Mouse (Mus musculus) stomach, embryonic 15.5 days (tissue): ENCODE results near the gene Sigmar1. TPM values are rescaled to one million over a fixed set of nuclear protein-coding genes. Genes with fewer than 3 reads are reported as not detected.
"Not testable (repeated sequence)": the region's sequence is repeated elsewhere in the genome, so short reads cannot be mapped to it uniquely, and the experiment has no call there.

Source experiments
- ATAC-seq: fragments of 200-750 bp; cut with Nextera tagmentation; 2 replicates; pipeline ENCODE4 v1.8.0; 2017; ENCODE audit warnings: low read depth, moderate number of reproducible peaks, moderate TSS enrichment; ENCODE audit not compliant: insufficient read depth, low FRiP score
- H3K27ac ChIP-seq: fragments of 300-500 bp; sonication (generic); 2 replicates; pipeline ENCODE4 v1.5.1; 2015; ENCODE audit warnings: mild to moderate bottlenecking, inconsistent platforms
- H3K27me3 ChIP-seq: fragments of 300-500 bp; sonication (generic); replicated peaks from 2 replicates; pipeline ENCODE4 v1.6.1; 2015; ENCODE audit warnings: inconsistent platforms
- H3K36me3 ChIP-seq: fragments of 300-500 bp; sonication (generic); 2 replicates; pipeline ENCODE4 v1.6.1; 2015; ENCODE audit warnings: inconsistent platforms
- H3K4me1 ChIP-seq: fragments of 300-500 bp; sonication (generic); 2 replicates; pipeline ENCODE4 v1.6.1; 2015; ENCODE audit warnings: inconsistent platforms
- H3K4me2 ChIP-seq: fragments of 300-500 bp; sonication (generic); 2 replicates; pipeline ENCODE4 v1.6.1; 2015; ENCODE audit warnings: mild to moderate bottlenecking, inconsistent platforms
- H3K4me3 ChIP-seq: fragments of 300-500 bp; sonication (generic); replicated peaks from 2 replicates; pipeline ENCODE4 v1.5.1; 2015; ENCODE audit warnings: inconsistent platforms
- H3K9ac ChIP-seq: fragments of 300-500 bp; sonication (generic); 2 replicates; pipeline ENCODE4 v1.6.1; 2015; ENCODE audit warnings: inconsistent platforms
- H3K9me3 ChIP-seq: fragments of 300-500 bp; sonication (generic); 2 replicates; pipeline ENCODE4 v1.6.1; 2016; ENCODE audit warnings: inconsistent platforms
- WGBS: fragments of 180-500 bp; shearing (Covaris S2); methylation state at CpG from one replicate; pipeline ENCODE4 v1.1.7; 2015; 5-methylcytosine and 5-hydroxymethylcytosine counted together
- polyA plus RNA-seq: library from polyadenylated mRNA; unstranded; fragments of >200 nt; fragmentation: Nextera tagmentation; extraction: Ambion mirVana; gene quantifications from 2 replicates; pipeline ENCODE4 v1.2.1, GENCODE M21; 2015

The Sigmar1 gene
- polyA plus RNA-seq, 1 experiment from 2014 or later, result 82.2 TPM

DNA sequence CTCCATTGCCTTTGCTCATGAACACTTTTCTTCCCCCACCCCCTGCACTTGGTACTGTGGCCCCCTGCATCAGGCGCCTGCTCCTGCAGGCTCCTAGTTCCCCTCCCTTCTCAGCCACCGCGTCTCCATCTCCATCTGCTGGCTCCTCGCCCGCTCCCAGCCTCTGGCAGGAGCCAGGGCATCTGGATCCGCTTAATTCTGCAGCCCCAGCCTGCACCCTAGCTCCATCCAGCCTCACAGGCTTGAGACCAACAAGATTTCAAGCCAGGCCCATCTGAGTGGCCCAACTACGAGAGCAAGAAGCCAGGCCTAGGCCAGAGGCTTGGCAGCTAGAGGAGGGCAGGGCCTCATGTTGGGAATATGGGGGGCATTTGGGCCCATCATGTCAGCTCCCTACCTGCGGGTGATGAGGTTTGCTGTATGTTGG lies 6.7 kb upstream of the Sigmar1 start:
- H3K36me3 ChIP-seq, H3K27me3 ChIP-seq, H3K9me3 ChIP-seq, ATAC-seq, H3K9ac ChIP-seq: not testable (repeated sequence)
- Histone ChIP-seq H3K27ac (peak overlapping the region; percentile 93), H3K4me1 (peaks cover 32% of the 10 kb centered on the region), H3K4me3 (peak overlapping the region; percentile 54; the same call in 1 of the 2 replicates), H3K4me2 (peak overlapping the region; percentile 61)
- WGBS, result 38% methylated on average over 8 of the region's 8 CpGs

DNA sequence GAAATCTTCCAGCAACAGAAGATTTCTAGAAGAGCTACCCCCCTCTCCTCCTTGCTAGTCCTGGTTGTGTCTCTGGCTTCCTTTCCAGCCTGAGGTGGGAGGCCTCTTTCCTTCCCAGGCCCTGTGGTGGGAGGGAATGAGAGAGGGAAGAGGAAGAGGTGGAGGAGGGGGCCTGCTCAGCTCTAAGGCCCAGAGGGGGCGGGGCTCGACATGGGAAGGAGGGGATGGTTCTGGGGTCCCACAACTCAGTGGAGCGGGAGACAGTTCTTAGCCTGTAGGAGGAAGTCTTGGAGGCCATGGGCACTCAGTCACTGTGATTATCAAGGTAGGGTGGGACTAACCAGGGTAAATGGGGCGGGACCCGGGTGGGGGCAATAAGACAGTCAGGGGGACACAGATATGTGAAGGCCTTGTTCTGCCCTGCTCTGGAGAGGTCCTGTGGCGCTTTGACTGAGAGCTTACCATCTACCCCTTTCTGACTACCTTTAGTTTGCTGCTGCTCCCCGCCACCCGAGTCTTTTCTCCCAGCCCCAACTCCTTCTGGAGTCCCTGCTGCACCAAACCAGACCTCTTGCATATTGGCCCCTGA lies 6.2 kb upstream of the Sigmar1 start:
- Histone ChIP-seq H3K4me1 (peaks cover 32% of the 10 kb centered on the region), H3K36me3 (no peaks in the 10 kb centered on the region), H3K27me3 (no peaks in the 10 kb centered on the region), H3K9ac (peak overlapping the region; percentile 9; the same call in 1 of the 2 replicates), H3K4me2 (peak overlapping the region; percentile 61), H3K27ac (peak overlapping the region; percentile 93), H3K4me3 (peak overlapping the region; percentile 54), H3K9me3 (no peaks in the 10 kb centered on the region)
- ATAC-seq, result peak; percentile 23; the same call in 1 of the 2 replicates
- WGBS, result 35% methylated on average over 8 of the region's 8 CpGs

DNA sequence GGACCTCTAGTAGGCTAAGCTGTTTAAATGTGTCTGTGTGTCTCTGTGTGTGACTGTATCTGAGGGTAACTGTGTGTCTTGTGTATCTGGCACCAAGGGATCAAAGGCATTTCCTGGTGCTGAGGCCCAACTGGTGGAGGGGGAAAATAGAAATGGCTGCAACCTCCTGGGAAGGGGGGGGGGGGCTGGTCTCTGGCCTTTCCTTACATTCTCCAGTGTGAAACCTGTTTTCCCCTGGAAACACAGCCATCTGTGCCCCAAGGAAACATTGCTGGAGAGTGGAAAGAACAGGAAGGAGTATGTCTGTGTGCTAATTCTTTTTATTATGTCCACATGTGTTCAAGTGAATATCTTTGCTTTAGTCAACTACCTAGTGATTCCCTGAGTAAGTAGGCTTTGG lies 5.7 kb upstream of the Sigmar1 start:
- H3K9me3 ChIP-seq, result no peaks in the 10 kb centered on the region
- peak overlapping the region; percentile 54 for H3K4me3 ChIP-seq
- H3K27me3 ChIP-seq, result no peaks in the 10 kb centered on the region
- H3K27ac ChIP-seq, result peak overlapping the region; percentile 93
- ATAC-seq, result no peak
- peak overlapping the region; percentile 61 for H3K4me2 ChIP-seq
- peak overlapping the region; percentile 9; the same call in 1 of the 2 replicates for H3K9ac ChIP-seq
- H3K36me3 ChIP-seq, result no peaks in the 10 kb centered on the region
- H3K4me1 ChIP-seq, result peaks cover 33% of the 10 kb centered on the region

DNA sequence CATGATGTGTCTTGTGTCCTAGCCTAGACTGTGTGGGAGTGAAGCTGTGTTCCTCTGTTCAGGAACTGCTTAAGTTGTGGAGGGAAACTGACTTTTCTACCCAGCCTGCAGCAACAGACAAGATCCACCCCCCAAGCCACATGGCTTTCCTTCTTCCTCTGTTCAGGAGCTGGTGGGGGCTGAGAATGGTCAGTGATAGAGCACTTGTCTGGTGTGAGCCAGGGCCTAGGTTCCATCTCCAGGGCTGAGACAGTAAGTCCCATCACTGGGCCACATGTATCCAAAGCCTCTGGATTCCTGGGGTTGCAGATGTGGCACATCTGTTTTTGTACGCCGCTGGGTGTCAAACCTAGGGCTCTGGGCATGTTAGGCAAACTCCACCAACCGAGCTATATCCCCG lies 5.0 kb upstream of the Sigmar1 start:
- Histone ChIP-seq H3K4me1 (peaks cover 39% of the 10 kb centered on the region), H3K36me3 (no peaks in the 10 kb centered on the region), H3K9ac (peak overlapping the region; percentile 52; the same call in 1 of the 2 replicates), H3K27ac (peak overlapping the region; percentile 93), H3K4me2 (peak overlapping the region; percentile 61), H3K9me3 (no peaks in the 10 kb centered on the region), H3K4me3 (peak overlapping the region; percentile 54), H3K27me3 (no peaks in the 10 kb centered on the region)
- WGBS, result 64% methylated on average over 4 of the region's 4 CpGs
- no peak for ATAC-seq

DNA sequence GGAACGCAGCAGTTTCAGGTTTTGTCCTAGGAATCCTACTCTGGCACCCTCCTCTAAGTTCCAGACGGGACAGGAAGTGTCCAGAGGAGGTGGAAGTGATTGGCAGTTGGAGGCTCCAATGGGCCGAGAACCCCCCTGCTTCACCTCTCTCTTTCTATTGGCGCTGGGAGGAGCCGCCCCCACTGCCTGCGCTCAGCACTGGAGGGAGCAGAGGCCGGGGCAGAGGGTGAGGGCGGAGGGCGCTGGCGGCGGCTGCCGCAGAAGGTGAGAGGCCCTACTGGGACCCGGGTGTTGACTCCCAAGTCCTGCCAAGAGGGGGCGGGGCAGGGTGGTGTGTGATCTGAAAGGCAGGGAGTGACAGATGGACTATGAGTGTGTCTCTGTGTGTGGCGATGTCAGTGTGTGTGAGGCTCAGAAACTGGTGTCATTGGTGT lies 4.3 kb upstream of the Sigmar1 start:
- under 1% methylated on average over 15 of the region's 15 CpGs for WGBS

DNA sequence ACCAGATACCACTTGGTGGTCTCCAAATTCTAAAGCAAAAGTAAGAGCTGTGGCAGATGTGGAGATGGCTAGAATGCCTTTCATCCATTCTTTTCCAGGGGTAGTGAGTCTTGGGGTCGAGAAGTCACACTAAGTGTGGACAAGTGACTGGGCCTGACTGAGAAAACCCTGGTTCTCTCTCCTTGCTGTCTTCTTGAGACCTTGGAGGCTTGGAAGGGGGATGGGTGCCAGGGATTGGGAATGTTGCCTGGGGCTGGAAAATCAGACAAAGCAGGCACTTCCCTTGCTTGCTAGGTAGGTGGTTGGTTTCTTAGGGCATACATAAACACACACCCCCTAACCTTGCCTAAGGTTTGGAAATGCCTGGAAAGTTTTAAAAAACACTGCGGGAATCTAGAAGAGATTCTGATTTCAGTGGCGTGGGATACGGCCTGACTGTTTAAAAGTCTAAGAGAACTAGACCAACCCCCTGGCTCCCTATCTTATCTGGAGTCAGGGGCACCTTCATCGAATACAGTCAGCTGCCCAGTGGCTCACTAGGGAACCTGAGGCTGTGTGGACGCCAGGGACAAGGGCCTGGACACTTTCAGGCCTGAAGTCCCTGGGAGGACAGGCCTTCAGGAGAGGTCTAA lies 3.8 kb upstream of the Sigmar1 start:
- ATAC-seq, result peak; percentile 10
- WGBS, result 29% methylated on average over 6 of the region's 6 CpGs
- H3K4me2 ChIP-seq, result peak overlapping the region; percentile 61
- no peaks in the 10 kb centered on the region for H3K36me3 ChIP-seq
- H3K4me3 ChIP-seq, result peak overlapping the region; percentile 54
- peak overlapping the region; percentile 52; the same call in 1 of the 2 replicates for H3K9ac ChIP-seq
- no peaks in the 10 kb centered on the region for H3K9me3 ChIP-seq
- H3K27me3 ChIP-seq, result no peaks in the 10 kb centered on the region
- peak overlapping the region; percentile 93 for H3K27ac ChIP-seq
- H3K4me1 ChIP-seq, result peaks cover 39% of the 10 kb centered on the region

More for the DNA sequence above, 4.3 kb upstream of the Sigmar1 start:
- ATAC-seq, result peak; percentile 90
- Histone ChIP-seq H3K27me3 (no peaks in the 10 kb centered on the region), H3K4me3 (peak overlapping the region; percentile 54), H3K9ac (peak overlapping the region; percentile 52), H3K4me2 (peak overlapping the region; percentile 61), H3K27ac (peak overlapping the region; percentile 93), H3K9me3 (no peaks in the 10 kb centered on the region), H3K4me1 (peaks cover 39% of the 10 kb centered on the region), H3K36me3 (no peaks in the 10 kb centered on the region)

DNA sequence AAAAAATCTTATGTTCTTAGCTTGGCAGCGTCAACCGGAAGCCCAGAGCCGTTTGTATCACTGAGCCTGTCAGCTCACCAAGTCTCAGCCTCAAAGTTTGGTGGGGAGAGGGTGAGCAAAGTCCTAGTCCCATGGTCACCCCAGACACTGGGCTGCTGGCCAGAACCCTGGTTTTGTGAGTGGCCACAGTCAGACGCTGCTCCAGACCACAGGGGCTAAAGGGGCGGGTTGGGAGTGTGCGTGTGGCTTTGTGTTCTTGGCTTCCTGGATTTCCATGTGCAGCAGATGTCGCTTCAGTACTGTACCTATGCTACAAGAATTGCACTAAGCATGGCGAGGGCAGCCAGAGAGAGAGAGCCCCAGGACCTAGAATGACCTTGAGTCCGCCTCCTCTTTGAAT lies 3.2 kb upstream of the Sigmar1 start:
- 75% methylated on average over 9 of the region's 9 CpGs for WGBS
- ATAC-seq, result no peak
- H3K4me1 ChIP-seq, result peaks cover 39% of the 10 kb centered on the region
- no peaks in the 10 kb centered on the region for H3K36me3 ChIP-seq
- no peak overlapping the region for H3K4me3 ChIP-seq
- no peaks in the 10 kb centered on the region for H3K27me3 ChIP-seq
- H3K4me2 ChIP-seq, result no peak overlapping the region
- peak overlapping the region; percentile 93 for H3K27ac ChIP-seq
- no peak overlapping the region for H3K9ac ChIP-seq
- H3K9me3 ChIP-seq, result no peaks in the 10 kb centered on the region

DNA sequence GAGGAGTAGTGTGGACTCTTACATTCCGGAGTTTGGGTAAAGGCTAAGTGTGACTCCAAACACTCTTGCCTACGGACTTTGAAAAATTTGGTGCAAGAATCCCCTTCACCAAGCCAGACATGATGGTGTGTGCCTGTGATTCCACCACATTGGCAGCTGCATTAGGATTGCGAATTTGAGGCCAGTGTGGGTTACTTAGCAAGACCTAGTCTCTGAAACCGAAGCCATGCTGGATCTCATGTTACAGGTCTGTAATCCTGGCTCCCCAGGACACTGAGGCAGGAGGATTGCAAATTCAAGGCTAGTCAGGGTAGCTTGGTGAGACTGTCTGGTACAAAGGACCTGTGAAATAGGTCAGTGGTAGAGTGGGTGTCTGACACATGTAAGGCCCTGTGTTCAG lies 2.7 kb upstream of the Sigmar1 start:
- WGBS, result 87% methylated on average over 4 of the region's 4 CpGs

DNA sequence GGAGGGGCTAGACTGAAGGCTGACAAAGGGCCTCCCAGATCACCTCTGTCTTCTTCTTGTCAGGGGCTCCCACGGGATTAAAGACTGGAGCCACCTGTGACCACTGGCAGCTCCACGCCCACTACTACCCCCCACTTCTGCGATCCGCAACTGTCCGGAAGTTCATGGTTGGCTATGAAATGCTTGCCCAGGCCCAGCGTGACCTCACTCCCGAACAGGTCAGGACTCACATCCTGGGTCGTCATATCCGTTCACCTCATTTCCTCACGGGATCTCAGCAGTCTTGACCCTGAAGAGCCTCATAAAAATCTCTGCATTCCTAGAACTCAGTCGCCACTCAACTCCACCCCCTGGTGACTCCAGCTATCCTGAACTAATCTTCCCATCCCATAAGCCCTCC lies 2.1 kb upstream of the Sigmar1 start:
- Histone ChIP-seq H3K4me3 (no peak overlapping the region), H3K9ac (no peak overlapping the region), H3K27me3 (no peaks in the 10 kb centered on the region), H3K4me2 (no peak overlapping the region), H3K27ac (no peak overlapping the region), H3K9me3 (no peaks in the 10 kb centered on the region), H3K36me3 (no peaks in the 10 kb centered on the region), H3K4me1 (peaks cover 39% of the 10 kb centered on the region)
- no peak for ATAC-seq
- 81% methylated on average over 11 of the region's 11 CpGs for WGBS

More for the DNA sequence above, 2.7 kb upstream of the Sigmar1 start:
- Histone ChIP-seq H3K4me3 (no peak overlapping the region), H3K9ac (no peak overlapping the region), H3K4me2 (no peak overlapping the region), H3K36me3 (no peaks in the 10 kb centered on the region), H3K27ac (no peak overlapping the region), H3K4me1 (peaks cover 39% of the 10 kb centered on the region), H3K9me3 (no peaks in the 10 kb centered on the region), H3K27me3 (no peaks in the 10 kb centered on the region)
- no peak for ATAC-seq

DNA sequence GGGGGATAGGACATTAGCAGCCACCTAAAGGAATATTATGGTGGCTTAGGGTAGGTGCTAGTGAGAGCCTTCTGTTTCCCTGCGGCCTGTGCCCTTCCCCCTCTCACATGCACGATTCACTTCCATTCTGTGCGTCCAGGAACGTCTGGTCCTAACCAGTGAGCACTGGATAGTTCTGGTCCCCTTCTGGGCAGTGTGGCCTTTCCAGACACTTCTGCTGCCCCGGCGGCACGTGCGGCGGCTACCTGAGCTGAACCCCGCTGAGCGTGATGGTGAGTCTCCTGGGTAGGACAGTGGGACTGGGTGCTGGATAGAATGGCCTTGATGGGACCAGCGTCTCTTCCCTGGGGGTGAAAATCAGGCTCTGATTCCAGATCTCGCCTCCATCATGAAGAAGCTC lies 1.4 kb upstream of the Sigmar1 start:
- Histone ChIP-seq H3K4me1 (peaks cover 34% of the 10 kb centered on the region), H3K4me3 (no peak overlapping the region), H3K9me3 (no peaks in the 10 kb centered on the region), H3K36me3 (no peaks in the 10 kb centered on the region), H3K27ac (no peak overlapping the region), H3K9ac (no peak overlapping the region), H3K27me3 (no peaks in the 10 kb centered on the region), H3K4me2 (no peak overlapping the region)
- no peak for ATAC-seq
- WGBS, result 94% methylated on average over 13 of the region's 13 CpGs

DNA sequence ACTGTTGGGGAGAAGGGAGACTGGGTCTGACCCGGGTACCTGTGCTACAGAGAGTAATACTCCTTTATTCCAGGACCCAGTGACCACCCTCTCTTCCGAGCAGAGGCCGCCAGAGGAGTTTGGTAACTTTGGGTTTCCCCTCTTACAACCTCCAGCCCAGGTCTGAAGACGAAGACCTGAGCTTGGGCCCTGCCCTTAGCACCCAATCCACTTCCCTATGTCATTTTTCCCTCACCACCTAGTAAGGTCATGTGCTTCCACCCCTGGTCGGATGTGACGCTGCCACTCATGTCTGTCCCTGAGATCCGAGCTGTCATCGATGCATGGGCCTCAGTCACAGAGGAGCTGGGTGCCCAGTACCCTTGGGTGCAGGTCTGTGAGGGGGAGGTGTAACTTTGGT lies 483 bp upstream of the Sigmar1 start:
- no peak overlapping the region for H3K9ac ChIP-seq
- no peaks in the 10 kb centered on the region for H3K27me3 ChIP-seq
- WGBS, result 72% methylated on average over 8 of the region's 8 CpGs
- H3K4me1 ChIP-seq, result peaks cover 25% of the 10 kb centered on the region
- H3K9me3 ChIP-seq, result no peaks in the 10 kb centered on the region
- peak overlapping the region; percentile 68 for H3K4me3 ChIP-seq
- H3K27ac ChIP-seq, result no peak overlapping the region
- ATAC-seq, result no peak
- peak overlapping the region; percentile 85 for H3K4me2 ChIP-seq
- H3K36me3 ChIP-seq, result no peaks in the 10 kb centered on the region

DNA sequence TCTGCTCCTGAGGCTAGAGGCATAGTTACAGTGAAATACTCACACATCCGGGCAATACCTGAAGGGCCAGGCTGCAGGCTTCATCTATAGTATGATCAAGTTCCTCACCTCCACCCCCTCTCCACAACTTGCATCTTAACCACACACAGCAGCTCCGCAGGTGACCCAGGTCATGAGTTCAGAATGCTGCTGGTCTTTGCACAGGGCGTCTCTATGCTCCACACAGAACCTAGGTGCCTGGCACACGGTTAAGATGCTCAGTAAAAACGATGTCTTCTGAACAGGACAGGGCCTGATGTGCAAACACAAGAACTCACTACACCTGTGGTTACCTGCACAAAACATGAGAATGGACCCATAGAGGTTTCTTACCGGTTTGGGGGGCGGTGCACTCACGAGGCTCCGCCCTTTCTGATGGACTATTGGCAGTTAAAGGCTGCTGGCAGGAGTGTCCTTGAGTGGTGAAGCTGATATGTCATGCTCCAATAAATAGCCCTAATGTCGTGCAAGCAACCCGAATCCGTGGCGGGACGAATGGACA lies 1.1 kb downstream of the Sigmar1 start, which contains the start of gene Galt:
Galt (plus strand) TSS at position 432 of the 541 bp plus-strand sequence.
- Histone ChIP-seq H3K9ac (peak within 1 kb of the TSS; percentile 63), H3K4me3 (peak within 1 kb of the TSS; percentile 68), H3K9me3 (no peaks in the 10 kb centered on the region), H3K36me3 (no peaks in the 10 kb centered on the region), H3K27me3 (no peaks in the 10 kb centered on the region), H3K27ac (peak within 1 kb of the TSS; percentile 91), H3K4me2 (peak within 1 kb of the TSS; percentile 85), H3K4me1 (peaks cover 13% of the 10 kb centered on the region)
- peak; percentile 43 for ATAC-seq
- 14% methylated on average over 14 of the region's 14 CpGs for WGBS
